Mouse (Mus musculus) B cell, adult 62 days (primary cell): ENCODE data around the gene Ulk1. TPM values are rescaled to one million over a fixed set of nuclear protein-coding genes. Genes with fewer than 3 reads are reported as not detected.

Experiments
- total RNA-seq: library from RNA; stranded (reverse); gene quantifications from 4 replicates; pipeline ENCODE4 v1.2.4, GENCODE M21; 2023

The Ulk1 gene
- total RNA-seq, result 55.1 to 71.8 TPM (median 61.7 TPM) in 4 replicates

DNA sequence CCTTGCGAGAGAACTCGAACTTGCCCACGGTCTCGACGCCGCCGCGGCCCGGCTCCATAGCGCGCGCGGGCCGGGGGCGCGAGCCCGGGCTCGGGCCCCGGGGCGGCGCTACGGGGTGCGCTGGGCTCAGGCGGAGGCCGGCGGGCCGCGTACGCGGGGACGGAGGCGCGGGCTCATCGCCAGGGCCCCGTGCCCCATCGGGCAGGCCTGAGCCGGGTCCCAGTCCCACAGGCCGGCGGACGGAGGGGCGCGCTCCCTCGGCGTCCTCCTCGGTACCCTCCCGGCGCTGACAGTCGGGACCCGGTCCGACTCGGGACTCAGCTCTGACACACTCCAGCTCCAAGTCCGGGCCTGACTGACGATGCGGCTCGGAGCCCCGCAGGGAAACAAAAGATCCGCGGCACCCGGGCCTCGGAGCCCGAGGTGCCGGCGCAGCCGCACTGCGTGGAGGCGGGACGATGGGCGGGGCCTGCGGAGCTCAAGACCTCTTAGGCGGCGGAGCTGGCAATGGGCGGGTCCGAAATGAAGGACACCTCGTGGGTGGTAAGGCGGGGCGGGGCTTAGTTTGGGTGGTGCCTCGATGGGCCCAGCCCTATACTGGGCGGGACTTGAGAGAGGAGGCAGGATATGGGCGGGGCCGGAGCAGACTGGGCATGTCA is at the start of gene Ulk1:
TSS of gene Ulk1 (minus strand) at position 431 of the 659 bp plus-strand sequence.

GRCm38 (mm10) chr5:110839678-110840365 is 29.9 kb upstream of the Ulk1 start, which contains the start of the genes Hscb and Chek2:
Gene Hscb, minus strand, starts transcription at chr5:110839777.
Gene Chek2, plus strand, starts transcription at chr5:110839979.

GRCm38 (mm10) chr5:110779998-110780760 is 29.7 kb downstream of the Ulk1 start, which contains the start of gene Pus1:
Gene Pus1, minus strand, starts transcription at chr5:110780659.

GRCm38 (mm10) chr5:110770448-110771158 is 39.3 kb downstream of the Ulk1 start, which contains the start of gene Ep400:
Gene Ep400, minus strand, starts transcription at chr5:110770717.

Other genes starting within 250 kb of the Ulk1 start
- 70.4 to 80.6 TPM (median 71.1 TPM) in 4 replicates for gene Noc4l, start 156.7 kb downstream of the Ulk1 start, total RNA-seq
- 66.4 to 92.0 TPM (median 66.8 TPM) in 4 replicates for gene Ddx51, start 156.6 kb downstream of the Ulk1 start, total RNA-seq
- 237 to 246 TPM (median 244 TPM) in 4 replicates for gene Ep400, start 39.4 kb downstream of the Ulk1 start, total RNA-seq
- gene Pus1, start 29.4 kb downstream of the Ulk1 start, total RNA-seq, result 31.4 to 39.7 TPM (median 37.3 TPM) in 4 replicates
- gene Hscb, start 29.7 kb upstream of the Ulk1 start, total RNA-seq, result 18.4 to 27.8 TPM (median 22.8 TPM) in 4 replicates
- 8.6 to 12.3 TPM (median 9.0 TPM) in 4 replicates for gene Chek2, start 29.9 kb upstream of the Ulk1 start, total RNA-seq
- 29.4 to 35.3 TPM (median 33.1 TPM) in 4 replicates for gene Ttc28, start 69.7 kb upstream of the Ulk1 start, total RNA-seq